Mouse (Mus musculus) c-Kit-positive CD71-positive TER-119-positive erythroid progenitor cells, embryonic 14.5 days (primary cell): ENCODE measurements at regions not wholly inside any gene's neighbourhood (a gene's known extent, or its start where the extent isn't known, plus 50 kb on each side); places are given as distances from the start of the nearest gene placed in this dataset.
"Not testable (repeated sequence)": the region's sequence is repeated elsewhere in the genome, so short reads cannot be mapped to it uniquely, and the experiment has no call there.

Experiments
- DNase-seq: peaks from one replicate; pipeline ENCODE4 v3.0.0-alpha.2; 2013; ENCODE audit warnings: low spot score

- not testable (repeated sequence) for DNase-seq
Measured at GRCm38 (mm10) chr12:113701841-113702240, 158.1 kb downstream of the Adam6a start.

- peak; percentile 20 for DNase-seq
Measured at GRCm38 (mm10) chr12:113716406-113716805, 172.7 kb downstream of the Adam6a start.

DNA sequence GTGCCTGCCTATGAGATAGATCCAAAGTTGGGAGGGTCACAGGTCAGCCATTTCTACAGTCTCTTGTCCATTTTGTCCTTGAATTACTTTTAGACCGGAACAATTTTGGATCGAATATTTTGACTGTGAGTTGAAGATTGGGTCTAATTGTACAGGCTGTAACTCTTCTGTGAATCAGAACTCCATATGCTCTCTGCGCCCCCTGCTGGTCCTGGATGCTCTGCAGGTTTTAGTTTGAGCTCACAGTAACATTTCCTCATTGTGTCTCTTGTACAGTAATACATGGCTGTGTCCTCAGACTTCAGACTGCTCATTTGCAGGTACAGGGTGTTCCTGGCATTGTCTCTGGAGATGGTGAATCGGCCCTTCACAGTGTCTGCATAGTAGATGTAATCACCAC, 192.1 kb downstream of the Adam6a start:
- DNase-seq, result no peak

DNA sequence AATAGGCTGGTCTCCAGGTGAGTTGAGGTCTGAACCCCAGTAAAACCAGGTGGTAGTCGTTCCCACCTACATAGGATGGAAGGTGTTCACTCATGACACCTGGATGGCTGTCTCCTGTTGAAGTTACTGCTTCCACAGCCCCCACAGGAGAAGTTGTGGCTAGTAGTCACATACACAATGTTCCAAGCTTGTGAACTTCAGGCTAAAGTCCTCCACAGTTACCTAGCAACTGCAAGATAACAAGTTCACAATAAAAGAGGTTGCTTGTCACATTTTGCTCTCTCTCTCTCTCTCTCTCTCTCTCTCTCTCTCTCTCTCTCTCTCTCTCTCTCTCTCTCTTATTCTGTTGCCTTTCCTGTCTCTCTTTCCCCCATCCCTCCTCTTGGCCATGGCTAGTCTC, 202.6 kb downstream of the Adam6a start:
- DNase-seq, result no peak

DNA sequence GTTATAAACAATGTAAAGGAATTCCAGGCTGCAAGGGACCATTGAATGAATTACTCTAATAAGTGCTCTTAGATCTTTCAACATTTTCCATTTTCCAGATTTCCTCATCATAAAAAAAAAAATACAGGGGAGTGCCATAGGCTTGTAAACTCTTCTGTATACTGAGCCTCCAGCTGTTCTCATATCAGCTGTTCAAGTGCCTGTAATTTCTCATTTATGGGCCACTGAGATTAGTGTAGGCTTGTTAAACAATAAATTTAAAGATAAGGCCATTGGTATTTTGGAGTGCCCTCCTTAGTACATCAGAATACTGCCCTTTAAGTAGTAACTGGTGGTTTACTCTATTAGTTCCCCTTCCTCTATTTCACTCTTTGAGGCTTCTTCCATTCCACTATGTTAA, 204.3 kb downstream of the Adam6a start:
- DNase-seq, result no peak

GRCm38 (mm10) chr12:113769587-113769986, 225.9 kb downstream of the Adam6a start:
- no peak for DNase-seq

GRCm38 (mm10) chr12:113795876-113796275, 252.2 kb downstream of the Adam6a start:
- peak; percentile 15 for DNase-seq

GRCm38 (mm10) chr12:113826377-113826776, 282.7 kb downstream of the Adam6a start:
- DNase-seq, result peak; percentile 6

DNA sequence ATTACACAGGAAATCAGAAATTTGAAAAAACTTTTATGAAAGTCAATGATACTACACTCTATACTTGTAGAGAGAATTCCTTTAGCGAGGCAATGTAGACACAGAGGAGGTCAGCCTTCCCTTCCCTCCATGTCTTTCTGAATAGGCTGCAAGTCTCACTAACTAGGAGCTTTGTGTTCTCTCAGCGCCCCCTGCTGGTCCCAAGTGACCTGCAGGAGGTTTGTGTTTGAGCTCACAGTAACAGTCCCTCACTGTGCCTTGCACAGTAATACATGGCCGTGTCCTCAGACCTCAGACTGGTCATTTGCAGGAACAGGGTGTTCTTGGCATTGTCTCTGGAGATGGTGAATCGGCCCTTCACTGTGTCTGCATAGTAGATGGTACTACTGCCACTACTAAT, 315.2 kb downstream of the Adam6a start:
- DNase-seq, result peak; percentile 7

- DNase-seq, result peak; percentile 7
Measured at GRCm38 (mm10) chr12:113878826-113879225, 335.1 kb downstream of the Adam6a start.

GRCm38 (mm10) chr12:113896152-113896551, 352.4 kb downstream of the Adam6a start:
- no peak for DNase-seq

GRCm38 (mm10) chr12:113906459-113906858, 362.8 kb downstream of the Adam6a start:
- DNase-seq, result no peak

- no peak for DNase-seq
Measured at GRCm38 (mm10) chr12:113907751-113908150, 364.0 kb downstream of the Adam6a start.

- DNase-seq, result no peak
Measured at GRCm38 (mm10) chr12:113911770-113912169, 368.1 kb downstream of the Adam6a start.

GRCm38 (mm10) chr12:113940721-113941120, 397.0 kb downstream of the Adam6a start:
- DNase-seq, result no peak

DNA sequence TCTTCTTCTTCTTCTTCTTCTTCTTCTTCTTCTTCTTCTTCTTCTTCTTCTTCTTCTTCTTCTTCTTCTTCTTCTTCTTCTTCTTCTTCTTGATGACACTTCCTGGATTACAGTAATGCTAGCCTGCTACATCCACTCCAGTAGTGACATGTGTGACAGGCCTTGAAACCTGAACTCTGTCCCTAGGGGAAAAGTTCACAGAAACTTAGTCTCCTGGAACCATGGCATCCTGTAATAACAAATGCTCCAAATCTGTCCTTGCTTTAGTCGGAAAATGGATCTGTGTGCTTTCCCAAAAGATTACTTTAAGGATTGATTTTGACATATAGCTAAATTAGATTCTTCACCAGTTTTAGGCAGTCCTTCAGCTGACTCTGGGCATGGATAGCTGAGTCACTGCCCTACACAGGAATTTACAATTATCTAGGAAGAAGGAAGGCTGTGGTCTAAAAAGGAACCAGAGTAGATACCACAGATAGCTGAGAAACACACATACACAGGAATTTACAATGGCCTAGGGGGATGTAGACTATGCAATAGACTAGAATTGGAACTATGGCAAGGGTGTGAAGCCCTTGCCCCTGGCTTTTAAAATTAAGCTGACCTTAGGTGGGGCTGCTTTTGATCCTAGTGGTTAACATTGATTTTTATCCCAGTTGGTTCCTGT, 400.1 kb downstream of the Adam6a start:
- DNase-seq, result not testable (repeated sequence)

DNA sequence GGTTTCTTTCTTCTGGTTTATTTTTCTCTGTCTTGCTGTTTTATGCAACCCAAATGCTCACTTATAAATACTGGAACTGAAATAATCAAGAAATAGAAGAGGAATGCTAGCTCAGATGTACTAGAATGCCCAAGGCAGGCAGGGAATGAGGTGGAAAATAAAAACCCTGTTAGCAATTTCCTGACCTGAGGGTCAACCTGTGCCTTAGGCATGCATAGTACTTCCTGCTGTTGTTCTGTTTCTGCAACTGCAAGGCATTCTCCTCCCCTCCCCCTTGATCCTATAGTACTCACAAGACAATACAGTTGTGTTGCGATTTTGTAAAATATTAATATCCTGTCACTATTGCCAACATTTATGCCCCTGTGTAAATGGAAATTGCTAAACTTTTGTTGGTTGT, 402.1 kb downstream of the Adam6a start:
- DNase-seq, result not testable (repeated sequence)

DNA sequence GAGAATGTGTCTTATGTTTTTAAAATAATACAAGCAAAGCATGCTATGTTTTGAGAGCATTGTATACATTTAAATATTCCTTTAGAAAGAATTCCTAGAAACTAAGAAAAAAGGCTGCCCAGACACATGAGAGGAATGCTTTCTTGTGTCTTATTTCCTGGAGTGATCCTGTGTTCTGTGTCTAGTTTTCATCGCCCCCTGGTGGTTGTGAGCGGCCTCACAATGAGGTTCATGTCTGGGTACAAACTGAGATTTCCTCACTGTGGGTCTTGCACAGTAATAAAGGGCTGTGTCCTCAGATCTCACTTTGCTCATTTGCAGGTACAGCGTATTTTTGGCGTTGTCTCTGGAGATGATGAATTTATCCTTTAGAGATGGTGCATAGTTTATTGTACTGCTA, 404.3 kb downstream of the Adam6a start:
- not testable (repeated sequence) for DNase-seq

DNA sequence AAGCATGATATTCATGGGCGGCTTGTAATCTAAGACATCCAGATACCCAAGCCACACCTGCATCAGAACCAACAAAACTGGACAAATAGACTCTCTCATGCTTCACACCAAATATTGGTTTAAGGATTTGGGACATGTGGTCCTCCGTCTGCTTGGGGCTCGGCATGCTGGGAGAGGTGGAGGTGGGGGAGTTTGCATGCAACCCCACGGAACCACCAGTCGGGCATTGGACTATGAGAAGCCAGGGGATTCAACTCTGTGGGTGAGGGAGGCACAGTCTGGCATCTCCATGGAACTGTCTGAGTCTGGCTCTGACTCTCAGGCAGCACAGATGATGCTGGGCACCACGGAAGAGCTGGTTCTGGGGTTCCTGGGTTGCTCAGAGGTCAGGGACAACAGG, 430.6 kb downstream of the Adam6a start:
- no peak for DNase-seq

- DNase-seq, result peak; percentile 0
Measured at GRCm38 (mm10) chr12:113981613-113982012, 437.9 kb downstream of the Adam6a start.

DNA sequence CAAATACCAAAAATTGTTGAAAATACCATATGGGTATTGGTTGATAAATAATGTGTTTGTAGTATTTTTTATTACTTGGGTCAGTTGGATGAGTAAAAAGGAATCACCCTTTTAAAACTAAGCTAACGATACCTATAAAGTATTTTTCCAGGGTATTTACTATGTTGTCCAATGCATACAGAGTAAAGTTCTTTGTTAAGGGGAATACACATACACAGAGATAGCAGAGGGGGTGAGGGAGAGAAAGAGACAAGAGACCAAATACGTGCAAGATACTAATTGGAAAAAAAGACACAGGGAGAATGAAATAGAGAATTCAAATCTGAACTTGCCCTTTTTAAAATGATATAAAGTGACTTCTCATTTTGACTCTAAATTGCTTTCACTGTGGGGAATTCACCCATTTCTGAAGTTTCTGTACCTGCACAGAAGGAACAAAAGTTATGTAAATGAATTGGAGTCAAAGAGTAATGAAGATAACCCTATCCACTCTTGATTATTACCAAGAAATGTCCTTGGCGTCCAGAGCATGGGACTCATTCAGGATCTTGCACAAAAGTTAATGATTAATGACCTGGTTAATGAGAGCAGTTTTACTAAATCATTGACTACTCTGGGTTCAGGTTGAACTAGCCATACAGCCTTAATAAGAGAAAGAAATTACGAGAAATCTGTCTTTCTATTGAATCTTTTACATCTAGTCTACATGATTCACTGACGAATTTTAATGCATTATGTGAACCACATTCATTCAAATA, 443.7 kb downstream of the Adam6a start:
- DNase-seq, result no peak

DNA sequence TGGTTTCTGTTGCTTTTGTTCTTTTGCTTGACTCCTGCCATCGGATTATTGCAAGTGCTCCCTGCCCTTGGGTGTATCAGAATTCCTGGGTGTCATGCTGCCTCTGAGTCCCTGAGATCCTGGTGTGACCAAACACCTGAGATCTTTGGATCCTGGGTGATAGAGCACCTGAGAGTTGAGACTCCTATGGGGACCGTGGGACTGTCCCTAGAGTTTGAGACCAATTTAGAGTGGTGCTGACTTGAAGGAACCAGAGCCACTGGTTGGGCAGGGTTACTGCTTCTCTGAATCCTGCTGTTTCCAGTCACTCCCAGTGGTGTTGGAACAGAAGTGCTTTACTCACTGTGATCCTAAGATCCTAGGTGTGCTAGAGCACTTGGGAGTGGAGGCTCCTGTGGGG, 448.7 kb downstream of the Adam6a start:
- DNase-seq, result no peak

DNA sequence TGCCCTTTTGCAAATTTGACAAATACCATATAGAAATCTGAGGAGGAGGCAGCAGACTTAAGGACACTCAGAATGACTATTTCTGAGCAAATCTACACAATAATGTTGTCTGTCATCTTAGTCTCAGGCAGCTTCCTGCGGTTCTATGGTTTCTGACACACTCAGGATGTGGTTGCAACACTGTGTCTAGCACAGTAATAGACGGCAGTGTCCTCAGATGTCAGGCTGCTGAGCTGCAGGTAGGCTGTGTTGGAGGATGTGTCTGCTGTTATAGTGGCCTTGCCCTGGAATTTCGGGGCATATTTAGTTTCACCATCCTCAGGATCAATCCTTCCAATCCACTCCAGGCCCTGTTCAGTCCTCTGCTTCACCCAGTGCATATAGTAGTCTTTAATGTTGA, 450.6 kb downstream of the Adam6a start:
- DNase-seq, result not testable (repeated sequence)

- DNase-seq, result not testable (repeated sequence)
Measured at GRCm38 (mm10) chr12:114008491-114008890, 464.8 kb downstream of the Adam6a start.
